Mouse (Mus musculus): ENCODE data around the gene Tmem191c. TPM values are rescaled to one million over a fixed set of nuclear protein-coding genes. Genes with fewer than 3 reads are reported as not detected.

Tmem191c gene
- polyA plus RNA-seq, 1 experiment, result 66.9 TPM

DNA sequence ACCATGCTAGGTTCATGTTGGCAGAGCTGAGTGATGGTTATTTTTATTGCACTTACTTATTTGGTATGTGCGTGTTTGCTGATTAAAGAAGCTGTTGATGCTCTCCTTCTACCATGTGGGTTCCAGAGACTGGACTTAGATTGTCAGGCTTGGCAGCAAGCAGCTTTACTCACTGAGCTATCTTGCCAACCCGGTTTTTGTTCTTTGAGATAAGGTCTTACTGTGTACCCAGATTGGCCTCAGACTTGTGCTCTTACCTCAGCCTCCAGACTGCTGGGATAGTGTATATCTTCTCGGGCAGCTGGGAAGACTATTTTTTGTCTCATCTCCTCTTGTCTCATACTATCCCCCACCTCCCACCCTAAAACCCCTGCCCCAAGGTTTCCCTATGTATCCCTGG lies 38.2 kb upstream of the Tmem191c start:
- H3K4me3 ChIP-seq (replicated peaks; ENCODE audit: insufficient read depth, low read depth, low read length), result no peak overlapping the region
- peaks cover 6% of the 10 kb centered on the region for H3K4me1 ChIP-seq (ENCODE audit: control insufficient read depth, insufficient read depth, low read length)
- no peak overlapping the region for H3K27ac ChIP-seq (ENCODE audit: insufficient read depth, low read length)
- WGBS, result 85% methylated on average over 3 of the region's 3 CpGs
- TF ChIP-seq CTCF (IDR thresholded peaks at IDR 0.05; ENCODE audit: borderline replicate concordance, insufficient read depth, low read depth, low read length) (no peak), POLR2A (IDR thresholded peaks at IDR 0.05; ENCODE audit: borderline replicate concordance, insufficient read depth, low read length) (no peak)
- no peak for DNase-seq
- H3K27me3 ChIP-seq (ENCODE audit: control insufficient read depth, insufficient read depth, low read length), result no peaks in the 10 kb centered on the region

DNA sequence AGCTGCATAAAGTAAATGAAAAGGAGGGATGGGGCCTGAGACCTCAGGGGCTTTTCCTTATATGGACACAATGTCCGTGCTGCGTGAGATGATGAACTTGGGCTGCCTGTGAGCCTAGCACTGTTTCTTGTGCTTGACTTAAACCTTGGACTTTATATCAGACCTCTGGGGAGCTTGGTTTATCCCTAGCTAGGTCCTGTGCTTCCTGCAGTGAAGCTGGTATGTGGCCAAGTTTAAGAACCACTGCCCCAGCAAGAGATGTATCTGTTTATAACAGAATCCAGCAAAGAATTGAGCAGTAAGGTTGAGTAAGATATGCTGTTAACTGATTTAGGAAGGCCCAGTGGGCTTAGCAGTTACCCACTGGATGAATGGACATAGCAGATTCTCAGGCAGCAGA lies 36.5 kb upstream of the Tmem191c start:
- Histone ChIP-seq H3K4me3 (replicated peaks; ENCODE audit: insufficient read depth, low read depth, low read length) (no peak overlapping the region), H3K27ac (ENCODE audit: insufficient read depth, low read length) (no peak overlapping the region), H3K4me1 (ENCODE audit: control insufficient read depth, insufficient read depth, low read length) (peaks cover 6% of the 10 kb centered on the region), H3K27me3 (ENCODE audit: control insufficient read depth, insufficient read depth, low read length) (no peaks in the 10 kb centered on the region)
- WGBS, result 72% methylated on average over 2 of the region's 2 CpGs
- TF ChIP-seq POLR2A (IDR thresholded peaks at IDR 0.05; ENCODE audit: borderline replicate concordance, insufficient read depth, low read length) (no peak), CTCF (IDR thresholded peaks at IDR 0.05; ENCODE audit: borderline replicate concordance, insufficient read depth, low read depth, low read length) (no peak)
- no peak for DNase-seq

DNA sequence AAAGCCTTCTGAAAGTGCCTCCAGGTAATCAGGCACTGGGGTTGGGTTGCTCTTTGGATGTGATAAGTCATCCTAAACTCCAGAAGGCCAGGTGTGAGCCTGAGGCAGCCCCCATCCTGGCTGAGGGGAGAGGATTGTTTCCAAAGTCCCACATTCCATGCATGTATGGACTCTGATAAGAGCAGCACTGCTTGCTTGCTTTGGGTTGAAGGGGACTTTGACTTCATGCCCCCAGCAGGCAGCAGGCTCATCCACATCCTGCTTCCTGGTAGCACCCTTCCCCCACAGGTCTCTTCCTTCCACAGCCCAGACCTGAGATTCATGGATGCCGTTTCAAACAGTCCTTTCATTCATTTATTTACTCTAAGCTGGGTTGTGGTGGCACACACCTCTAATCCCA lies 32.1 kb upstream of the Tmem191c start:
- Histone ChIP-seq H3K27ac (ENCODE audit: insufficient read depth, low read length) (no peak overlapping the region), H3K27me3 (ENCODE audit: control insufficient read depth, insufficient read depth, low read length) (no peaks in the 10 kb centered on the region), H3K4me1 (ENCODE audit: control insufficient read depth, insufficient read depth, low read length) (peaks cover 2% of the 10 kb centered on the region; the same call in 1 of the 2 replicates), H3K4me3 (replicated peaks; ENCODE audit: insufficient read depth, low read depth, low read length) (no peak overlapping the region)
- TF ChIP-seq POLR2A (IDR thresholded peaks at IDR 0.05; ENCODE audit: borderline replicate concordance, insufficient read depth, low read length) (no peak), CTCF (IDR thresholded peaks at IDR 0.05; ENCODE audit: borderline replicate concordance, insufficient read depth, low read depth, low read length) (no peak)
- DNase-seq, result no peak
- 79% methylated on average over 1 of the region's 1 CpGs for WGBS

DNA sequence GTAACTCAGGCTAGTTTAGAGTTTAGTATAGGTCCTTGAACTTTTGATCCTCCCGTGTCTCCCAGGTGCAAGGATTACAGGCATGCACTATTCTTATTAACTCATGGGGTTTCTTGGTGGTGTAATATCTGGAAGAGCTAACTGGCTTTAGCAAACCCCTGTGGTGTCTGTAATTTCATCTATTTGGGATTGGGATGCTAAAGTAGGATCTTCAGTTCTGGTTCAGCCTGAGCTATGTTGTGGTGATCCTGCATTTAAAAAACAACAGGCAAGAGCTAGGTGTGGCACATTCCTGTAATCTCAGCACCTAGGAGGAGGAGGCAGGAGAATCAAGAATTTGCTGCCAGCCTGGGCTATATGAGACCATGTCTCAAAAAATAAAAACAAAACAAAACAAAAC lies 30.9 kb upstream of the Tmem191c start:
- DNase-seq, result no peak
- TF ChIP-seq CTCF (IDR thresholded peaks at IDR 0.05; ENCODE audit: borderline replicate concordance, insufficient read depth, low read depth, low read length) (no peak), POLR2A (IDR thresholded peaks at IDR 0.05; ENCODE audit: borderline replicate concordance, insufficient read depth, low read length) (no peak)
- Histone ChIP-seq H3K4me1 (ENCODE audit: control insufficient read depth, insufficient read depth, low read length) (no peaks in the 10 kb centered on the region; the same call in 1 of the 2 replicates), H3K4me3 (replicated peaks; ENCODE audit: insufficient read depth, low read depth, low read length) (no peak overlapping the region), H3K27me3 (ENCODE audit: control insufficient read depth, insufficient read depth, low read length) (no peaks in the 10 kb centered on the region), H3K27ac (ENCODE audit: insufficient read depth, low read length) (no peak overlapping the region)
- WGBS, result 75% methylated on average over 1 of the region's 1 CpGs

DNA sequence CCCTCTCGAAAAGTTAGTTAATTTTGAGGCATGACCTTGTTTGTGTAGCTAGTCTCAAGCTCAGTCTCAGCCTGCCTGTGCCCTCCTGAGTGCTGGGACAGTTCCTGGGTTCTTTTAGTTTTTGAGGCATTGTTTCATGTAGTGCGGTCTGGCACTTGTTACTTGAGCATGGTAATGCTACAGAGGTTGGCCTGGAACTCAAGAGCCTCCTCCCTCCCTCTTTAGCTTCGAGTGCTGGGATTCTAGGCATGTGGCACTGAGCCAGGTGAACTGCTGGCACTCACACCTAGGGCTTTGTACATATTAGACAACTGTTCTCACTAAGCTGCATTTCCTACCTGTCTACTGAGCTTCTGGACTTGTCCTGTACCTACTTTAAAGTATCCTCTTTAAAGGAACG lies 28.1 kb upstream of the Tmem191c start:
- TF ChIP-seq CTCF (IDR thresholded peaks at IDR 0.05; ENCODE audit: borderline replicate concordance, insufficient read depth, low read depth, low read length) (no peak), POLR2A (IDR thresholded peaks at IDR 0.05; ENCODE audit: borderline replicate concordance, insufficient read depth, low read length) (no peak)
- WGBS, result 58% methylated on average over 4 of the region's 4 CpGs
- Histone ChIP-seq H3K27me3 (ENCODE audit: control insufficient read depth, insufficient read depth, low read length) (no peaks in the 10 kb centered on the region), H3K4me3 (replicated peaks; ENCODE audit: insufficient read depth, low read depth, low read length) (no peak overlapping the region), H3K27ac (ENCODE audit: insufficient read depth, low read length) (no peak overlapping the region), H3K4me1 (ENCODE audit: control insufficient read depth, insufficient read depth, low read length) (peaks cover 7% of the 10 kb centered on the region)
- peak in 1 of 2 experiments; percentile 27 for DNase-seq

- Histone ChIP-seq H3K4me1 (ENCODE audit: control insufficient read depth, insufficient read depth, low read length) (peaks cover 13% of the 10 kb centered on the region), H3K27ac (ENCODE audit: insufficient read depth, low read length) (no peak overlapping the region), H3K27me3 (ENCODE audit: control insufficient read depth, insufficient read depth, low read length) (no peaks in the 10 kb centered on the region), H3K4me3 (replicated peaks; ENCODE audit: insufficient read depth, low read depth, low read length) (no peak overlapping the region)
- WGBS, result 72% methylated on average over 6 of the region's 6 CpGs
- no peak for TF ChIP-seq CTCF (IDR thresholded peaks at IDR 0.05; ENCODE audit: borderline replicate concordance, insufficient read depth, low read depth, low read length)
- no peak for TF ChIP-seq POLR2A (IDR thresholded peaks at IDR 0.05; ENCODE audit: borderline replicate concordance, insufficient read depth, low read length)
- DNase-seq, result no peak
Measured at GRCm38 (mm10) chr16:17249135-17249534, 26.7 kb upstream of the Tmem191c start.

DNA sequence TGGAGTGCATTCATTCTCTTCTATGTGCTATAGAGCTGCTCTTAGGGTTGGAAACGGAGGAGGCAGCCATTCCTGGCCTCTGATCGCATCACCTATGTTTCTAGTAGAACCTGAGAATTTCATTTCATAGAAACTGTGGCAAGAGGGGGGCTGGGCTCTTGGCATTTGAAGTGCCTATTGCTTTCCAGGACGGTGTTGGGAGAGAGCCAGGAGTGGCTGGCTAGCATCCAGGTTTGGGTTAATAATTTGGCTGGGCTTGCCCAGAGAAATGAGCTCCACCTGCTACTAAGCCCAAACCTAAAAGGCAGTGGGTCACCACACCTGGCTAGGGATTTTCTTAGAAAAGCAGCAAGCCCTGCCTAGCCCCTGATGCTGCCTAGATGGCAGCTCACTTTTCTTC lies 24.3 kb upstream of the Tmem191c start:
- no peak overlapping the region for H3K27ac ChIP-seq (ENCODE audit: insufficient read depth, low read length)
- peak; percentile 83 to 87 for DNase-seq
- no peak overlapping the region for H3K4me3 ChIP-seq (replicated peaks; ENCODE audit: insufficient read depth, low read depth, low read length)
- WGBS, result 8% methylated on average over 3 of the region's 3 CpGs
- TF ChIP-seq POLR2A (IDR thresholded peaks at IDR 0.05; ENCODE audit: borderline replicate concordance, insufficient read depth, low read length) (no peak), CTCF (IDR thresholded peaks at IDR 0.05; ENCODE audit: borderline replicate concordance, insufficient read depth, low read depth, low read length) (no peak)
- H3K4me1 ChIP-seq (ENCODE audit: control insufficient read depth, insufficient read depth, low read length), result peaks cover 14% of the 10 kb centered on the region
- H3K27me3 ChIP-seq (ENCODE audit: control insufficient read depth, insufficient read depth, low read length), result no peaks in the 10 kb centered on the region

- TF ChIP-seq CTCF (IDR thresholded peaks at IDR 0.05; ENCODE audit: borderline replicate concordance, insufficient read depth, low read depth, low read length) (no peak), POLR2A (IDR thresholded peaks at IDR 0.05; ENCODE audit: borderline replicate concordance, insufficient read depth, low read length) (no peak)
- no peaks in the 10 kb centered on the region for H3K27me3 ChIP-seq (ENCODE audit: control insufficient read depth, insufficient read depth, low read length)
Measured at GRCm38 (mm10) chr16:17252086-17252726, 23.7 kb upstream of the Tmem191c start.

More at GRCm38 (mm10) chr16:17252086-17252726, 23.7 kb upstream of the Tmem191c start:
- Histone ChIP-seq H3K4me1 (ENCODE audit: control insufficient read depth, insufficient read depth, low read length) (peaks cover 14% of the 10 kb centered on the region), H3K4me3 (replicated peaks; ENCODE audit: insufficient read depth, low read depth, low read length) (no peak overlapping the region), H3K27ac (ENCODE audit: insufficient read depth, low read length) (no peak overlapping the region)
- DNase-seq, result no peak
- 65% methylated on average over 3 of the region's 3 CpGs for WGBS

All from cerebellum, adult 2 months (tissue).